Mouse (Mus musculus): ENCODE measurements at regions not wholly inside any gene's neighbourhood (a gene's known extent, or its start where the extent isn't known, plus 50 kb on each side); places are given as distances from the start of the nearest gene placed in this dataset.

DNA sequence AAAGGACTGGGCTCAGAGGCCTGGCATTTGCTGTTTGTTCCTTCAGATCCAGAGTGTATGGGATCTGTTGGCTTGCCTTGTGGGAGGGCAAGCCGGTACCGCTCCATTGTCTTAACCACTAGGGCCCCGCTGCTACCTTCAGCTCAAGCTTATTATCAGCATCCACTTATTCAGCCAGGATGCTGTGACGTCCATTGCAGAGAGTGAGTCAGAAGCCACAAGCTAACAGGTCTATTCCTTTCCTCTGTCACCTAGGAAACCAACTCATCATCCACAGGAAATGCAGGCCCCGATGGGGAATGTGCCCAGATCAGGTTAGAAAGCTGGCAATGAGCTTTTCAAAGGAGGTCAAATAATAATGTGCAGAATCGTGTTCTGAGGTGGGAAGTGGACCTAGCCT is 73.8 kb upstream of the Mkln1 start:
- 21% methylated on average over 6 of the region's 6 CpGs for WGBS
- no peak overlapping the region for H3K4me2 ChIP-seq (ENCODE audit: low read depth, low read length, poor library complexity, severe bottlenecking)
- TF ChIP-seq CTCF (IDR thresholded peaks at IDR 0.05), result no peak
- peaks cover 14% of the 10 kb centered on the region; the same call in 1 of the 2 replicates for H3K4me1 ChIP-seq (ENCODE audit: insufficient read depth, low read length)
- no peaks in the 10 kb centered on the region for H3K9me3 ChIP-seq (ENCODE audit: low read length)
- no peak overlapping the region for H3K4me3 ChIP-seq (ENCODE audit: low read depth, low read length)
- H3K9ac ChIP-seq (replicated peaks; ENCODE audit: low read length, poor library complexity, severe bottlenecking), result no peak overlapping the region
- DNase-seq (ENCODE audit: low spot score) (peak; percentile 69), ATAC-seq (ENCODE audit: low FRiP score) (peak; percentile 75)
- peak overlapping the region; percentile 49 for H3K27ac ChIP-seq (ENCODE audit: low read depth, low read length)
- H3K36me3 ChIP-seq (ENCODE audit: insufficient read depth, low read length), result no peaks in the 10 kb centered on the region
- H3K27me3 ChIP-seq (ENCODE audit: insufficient read depth, low read length), result no peaks in the 10 kb centered on the region

DNA sequence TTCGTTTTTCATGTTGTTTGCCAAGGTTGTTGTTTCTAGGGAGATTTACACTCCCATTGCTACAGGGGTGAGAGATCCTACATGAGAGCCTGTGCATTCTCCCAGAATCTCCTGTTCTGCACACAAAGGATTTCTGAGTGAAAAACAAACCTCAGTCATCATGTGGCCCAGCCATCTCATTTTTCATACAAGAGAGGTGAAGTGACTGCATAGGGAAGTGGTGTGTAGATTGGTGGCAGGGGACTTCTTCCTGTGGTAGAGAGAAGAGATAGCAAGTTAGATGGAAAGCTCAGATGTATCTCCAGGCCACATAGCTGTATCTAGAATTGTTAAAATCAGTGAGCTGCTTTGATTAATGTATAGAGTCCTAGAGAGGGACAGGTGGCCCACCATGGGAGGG is 72.9 kb upstream of the Mkln1 start:
- no peaks in the 10 kb centered on the region for H3K36me3 ChIP-seq (ENCODE audit: insufficient read depth, low read length)
- H3K9me3 ChIP-seq (ENCODE audit: low read length), result no peaks in the 10 kb centered on the region
- no peaks in the 10 kb centered on the region for H3K27me3 ChIP-seq (ENCODE audit: insufficient read depth, low read length)
- no peak overlapping the region for H3K4me3 ChIP-seq (ENCODE audit: low read depth, low read length)
- 65% methylated on average over 1 of the region's 1 CpGs for WGBS
- no peak overlapping the region for H3K9ac ChIP-seq (replicated peaks; ENCODE audit: low read length, poor library complexity, severe bottlenecking)
- no peak for TF ChIP-seq CTCF (IDR thresholded peaks at IDR 0.05)
- DNase-seq (ENCODE audit: low spot score) (no peak), ATAC-seq (ENCODE audit: low FRiP score) (no peak)
- H3K4me2 ChIP-seq (ENCODE audit: low read depth, low read length, poor library complexity, severe bottlenecking), result no peak overlapping the region
- H3K4me1 ChIP-seq (ENCODE audit: insufficient read depth, low read length), result peaks cover 14% of the 10 kb centered on the region; the same call in 1 of the 2 replicates
- peak overlapping the region; percentile 49; the same call in 1 of the 2 replicates for H3K27ac ChIP-seq (ENCODE audit: low read depth, low read length)

DNA sequence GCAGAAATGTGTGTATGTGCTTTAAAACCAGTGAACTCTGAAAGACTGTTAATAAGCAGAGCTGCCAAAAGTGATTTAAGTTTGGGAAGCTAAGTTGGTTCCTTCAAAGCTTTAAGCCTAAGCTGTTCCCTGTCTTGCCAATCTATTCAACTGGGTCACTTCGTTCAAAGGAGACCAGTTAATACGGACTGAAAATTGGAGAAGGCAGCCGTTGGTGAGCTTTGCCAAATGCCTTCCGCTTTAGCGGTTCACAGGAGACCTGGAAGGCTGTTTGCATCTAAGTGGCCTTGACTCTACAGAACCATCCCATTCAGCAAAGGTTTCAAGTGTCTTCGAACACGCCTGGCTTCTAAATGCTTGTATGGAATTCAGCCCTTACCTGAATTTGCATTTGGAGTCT is 68.2 kb upstream of the Mkln1 start:
- Histone ChIP-seq H3K27ac (ENCODE audit: low read depth, low read length) (no peak overlapping the region), H3K9me3 (ENCODE audit: low read length) (no peaks in the 10 kb centered on the region), H3K4me2 (ENCODE audit: low read depth, low read length, poor library complexity, severe bottlenecking) (no peak overlapping the region), H3K4me1 (ENCODE audit: insufficient read depth, low read length) (no peaks in the 10 kb centered on the region), H3K27me3 (ENCODE audit: insufficient read depth, low read length) (no peaks in the 10 kb centered on the region), H3K9ac (replicated peaks; ENCODE audit: low read length, poor library complexity, severe bottlenecking) (no peak overlapping the region), H3K4me3 (ENCODE audit: low read depth, low read length) (no peak overlapping the region), H3K36me3 (ENCODE audit: insufficient read depth, low read length) (no peaks in the 10 kb centered on the region)
- WGBS, result 67% methylated on average over 7 of the region's 7 CpGs
- DNase-seq (ENCODE audit: low spot score) (peak; percentile 21), ATAC-seq (ENCODE audit: low FRiP score) (no peak)
- TF ChIP-seq CTCF (IDR thresholded peaks at IDR 0.05), result no peak

GRCm38 (mm10) chr6:31330868-31331267 is 67.7 kb upstream of the Mkln1 start:
- no peaks in the 10 kb centered on the region for H3K9me3 ChIP-seq (ENCODE audit: low read length)
- H3K9ac ChIP-seq (replicated peaks; ENCODE audit: low read length, poor library complexity, severe bottlenecking), result no peak overlapping the region
- WGBS, result 85% methylated on average over 3 of the region's 3 CpGs
- H3K27ac ChIP-seq (ENCODE audit: low read depth, low read length), result no peak overlapping the region
- DNase-seq (ENCODE audit: low spot score), result no peak
- no peaks in the 10 kb centered on the region for H3K36me3 ChIP-seq (ENCODE audit: insufficient read depth, low read length)
- no peak for ATAC-seq (ENCODE audit: low FRiP score)
- H3K4me2 ChIP-seq (ENCODE audit: low read depth, low read length, poor library complexity, severe bottlenecking), result no peak overlapping the region
- no peaks in the 10 kb centered on the region for H3K4me1 ChIP-seq (ENCODE audit: insufficient read depth, low read length)
- TF ChIP-seq CTCF (IDR thresholded peaks at IDR 0.05), result peak; percentile 13; the same call in 1 of the 2 replicates
- H3K4me3 ChIP-seq (ENCODE audit: low read depth, low read length), result no peak overlapping the region
- no peaks in the 10 kb centered on the region for H3K27me3 ChIP-seq (ENCODE audit: insufficient read depth, low read length)

GRCm38 (mm10) chr6:31332254-31332653 is 66.3 kb upstream of the Mkln1 start:
- no peak for ATAC-seq (ENCODE audit: low FRiP score)
- Histone ChIP-seq H3K27ac (ENCODE audit: low read depth, low read length) (no peak overlapping the region), H3K9ac (replicated peaks; ENCODE audit: low read length, poor library complexity, severe bottlenecking) (no peak overlapping the region), H3K9me3 (ENCODE audit: low read length) (no peaks in the 10 kb centered on the region), H3K27me3 (ENCODE audit: insufficient read depth, low read length) (no peaks in the 10 kb centered on the region), H3K4me2 (ENCODE audit: low read depth, low read length, poor library complexity, severe bottlenecking) (no peak overlapping the region), H3K4me1 (ENCODE audit: insufficient read depth, low read length) (no peaks in the 10 kb centered on the region), H3K36me3 (ENCODE audit: insufficient read depth, low read length) (no peaks in the 10 kb centered on the region), H3K4me3 (ENCODE audit: low read depth, low read length) (no peak overlapping the region)
- 83% methylated on average over 6 of the region's 6 CpGs for WGBS
- no peak for DNase-seq (ENCODE audit: low spot score)
- no peak for TF ChIP-seq CTCF (IDR thresholded peaks at IDR 0.05)

DNA sequence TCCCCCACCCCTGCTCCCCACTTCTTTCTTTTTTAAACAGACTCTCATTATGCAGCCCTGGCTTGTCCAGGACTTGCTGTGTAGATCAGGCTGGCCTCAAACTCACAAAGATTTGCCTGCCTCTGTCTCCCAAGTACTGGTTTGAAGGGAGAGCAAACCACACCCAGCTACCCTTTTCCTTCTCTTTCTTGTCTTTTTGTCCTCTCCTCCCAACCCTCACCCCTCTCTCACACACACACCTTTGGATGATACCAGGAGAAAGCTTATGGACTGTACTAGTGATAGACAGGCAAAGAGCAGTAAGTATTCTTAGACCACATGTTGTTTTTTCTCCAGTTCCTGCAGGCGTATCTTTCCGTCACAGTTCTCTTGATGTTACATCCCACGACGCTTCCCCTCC is 65.8 kb upstream of the Mkln1 start:
- no peak overlapping the region for H3K27ac ChIP-seq (ENCODE audit: low read depth, low read length)
- ATAC-seq (ENCODE audit: low FRiP score), result no peak
- no peaks in the 10 kb centered on the region for H3K27me3 ChIP-seq (ENCODE audit: insufficient read depth, low read length)
- no peak overlapping the region for H3K9ac ChIP-seq (replicated peaks; ENCODE audit: low read length, poor library complexity, severe bottlenecking)
- no peak for TF ChIP-seq CTCF (IDR thresholded peaks at IDR 0.05)
- H3K36me3 ChIP-seq (ENCODE audit: insufficient read depth, low read length), result no peaks in the 10 kb centered on the region
- DNase-seq (ENCODE audit: low spot score), result no peak
- H3K4me2 ChIP-seq (ENCODE audit: low read depth, low read length, poor library complexity, severe bottlenecking), result no peak overlapping the region
- WGBS, result 81% methylated on average over 4 of the region's 4 CpGs
- H3K4me3 ChIP-seq (ENCODE audit: low read depth, low read length), result no peak overlapping the region
- no peaks in the 10 kb centered on the region for H3K9me3 ChIP-seq (ENCODE audit: low read length)
- H3K4me1 ChIP-seq (ENCODE audit: insufficient read depth, low read length), result no peaks in the 10 kb centered on the region
